Mouse (Mus musculus) left cerebral cortex, postnatal 10 days (tissue): ENCODE measurements around the gene Adcy10. TPM values are rescaled to one million over a fixed set of nuclear protein-coding genes. Genes with fewer than 3 reads are reported as not detected.

ENCODE experiments used
- DNase-seq, 2 experiments: peaks; one replicate each; pipeline ENCODE4 v3.0.0; 2021 to 2022; ENCODE audit warnings: low spot score in 2 of 2, mixed read lengths in 1 of 2; ENCODE audit errors: extremely low spot score in 1 of 2
- intact Hi-C: fragments of 180-260 bp; cut with DNase I; formaldehyde crosslinking; loops from one replicate; pipeline ENCODE4 v1.15.1; 2025
- total RNA-seq, 2 experiments: library from RNA; stranded (reverse); gene quantifications; 2 replicates each; pipeline ENCODE4 v1.2.3; 2021

The Adcy10 gene
- total RNA-seq, 2 experiments from 2014 or later: 0.43 to 0.53 TPM

DNA sequence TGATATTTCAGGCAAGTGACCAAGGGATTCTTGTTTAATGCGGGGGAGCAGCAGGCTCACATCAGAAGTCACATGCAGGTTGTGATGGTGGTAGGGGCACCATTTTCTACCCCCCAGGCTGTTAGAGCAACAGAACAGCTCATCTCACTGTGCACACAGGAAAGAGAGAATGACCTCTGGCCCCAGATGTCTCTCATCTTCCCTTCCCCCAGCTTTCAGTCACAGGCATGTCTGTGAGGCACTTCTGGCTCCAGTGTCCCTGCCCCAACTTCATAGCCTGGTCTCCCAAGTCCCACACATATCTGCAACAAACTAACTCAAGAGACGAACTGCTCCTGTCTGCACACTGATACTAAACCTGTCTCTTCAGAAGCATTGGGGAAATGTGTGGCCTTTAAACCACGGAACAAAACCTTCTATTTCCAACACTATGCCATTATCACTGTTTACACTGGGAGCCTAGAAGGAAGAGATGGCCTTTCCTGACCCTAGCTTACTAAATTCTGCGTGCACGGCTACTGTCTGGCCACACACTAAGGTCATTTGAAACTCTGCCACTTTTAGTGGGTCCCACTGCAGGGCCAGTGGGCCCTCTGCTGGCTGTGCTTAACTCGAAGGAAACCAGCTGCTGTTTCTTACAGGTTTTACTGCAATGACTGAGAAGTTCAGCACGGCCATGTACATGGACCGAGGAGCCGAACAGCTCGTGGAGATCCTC, 18.5 kb downstream of the Adcy10 start:
- DNase-seq: no peak
- intact Hi-C loops: no loop called here

DNA sequence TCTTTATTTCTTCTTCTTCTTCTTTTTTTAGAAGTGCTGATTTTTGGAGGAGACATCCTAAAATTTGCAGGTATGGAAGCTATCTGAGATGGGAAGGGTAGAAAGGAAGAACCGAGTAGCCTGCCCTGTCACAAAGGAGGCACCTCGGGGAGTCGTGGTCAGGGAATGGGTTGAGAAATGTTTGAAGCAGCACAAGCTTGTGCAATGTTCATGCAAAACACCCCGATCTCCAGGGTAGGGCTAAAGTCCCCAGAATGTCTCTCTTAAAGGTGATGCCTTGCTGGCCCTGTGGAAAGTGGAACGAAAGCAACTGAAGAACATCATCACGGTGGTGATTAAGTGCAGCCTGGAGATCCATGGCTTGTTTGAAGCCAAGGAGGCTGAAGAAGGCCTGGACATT, 21.3 kb downstream of the Adcy10 start:
- intact Hi-C loops: no loop called here
- no peak for DNase-seq

DNA sequence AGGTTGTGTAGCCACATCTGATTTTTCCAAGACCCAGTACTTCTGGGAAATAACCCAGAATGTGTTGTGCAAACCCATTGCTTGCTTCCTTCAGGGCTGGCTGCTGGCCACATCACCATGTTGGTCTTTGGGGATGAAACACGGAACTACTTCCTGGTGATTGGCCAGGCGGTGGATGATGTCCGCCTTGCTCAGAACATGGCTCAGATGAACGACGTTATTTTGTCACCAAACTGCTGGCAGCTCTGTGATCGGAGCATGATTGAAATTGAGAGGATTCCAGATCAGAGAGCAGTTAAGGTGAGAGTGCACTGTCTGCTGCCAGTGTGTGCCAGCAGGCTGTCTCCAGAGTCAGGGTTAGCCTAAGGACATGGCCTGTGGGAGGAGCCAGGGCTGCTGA, 25.2 kb downstream of the Adcy10 start:
- intact Hi-C loops: no loop called here

DNA sequence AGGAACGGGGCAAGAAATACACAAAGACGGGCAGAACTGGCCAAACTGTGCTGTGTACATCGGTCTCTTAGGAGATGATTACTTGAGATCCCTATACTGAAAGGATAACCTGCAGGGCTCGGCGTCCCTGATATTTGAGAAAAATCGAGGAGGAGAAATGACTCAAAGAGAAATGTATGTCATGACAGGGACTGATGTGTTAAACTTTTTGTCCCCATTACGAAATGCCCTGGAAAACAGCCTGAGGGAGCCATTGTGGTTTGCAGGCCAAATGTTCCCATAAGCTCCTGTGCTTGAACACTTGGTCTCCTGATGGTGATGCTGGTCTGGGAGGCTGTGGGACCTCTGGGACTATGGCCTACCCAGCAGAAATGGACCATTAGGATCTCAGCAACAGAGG, 35.7 kb downstream of the Adcy10 start:
- DNase-seq: no peak
- intact Hi-C loops: no loop called here

More for the DNA sequence above, 25.2 kb downstream of the Adcy10 start:
- no peak for DNase-seq

DNA sequence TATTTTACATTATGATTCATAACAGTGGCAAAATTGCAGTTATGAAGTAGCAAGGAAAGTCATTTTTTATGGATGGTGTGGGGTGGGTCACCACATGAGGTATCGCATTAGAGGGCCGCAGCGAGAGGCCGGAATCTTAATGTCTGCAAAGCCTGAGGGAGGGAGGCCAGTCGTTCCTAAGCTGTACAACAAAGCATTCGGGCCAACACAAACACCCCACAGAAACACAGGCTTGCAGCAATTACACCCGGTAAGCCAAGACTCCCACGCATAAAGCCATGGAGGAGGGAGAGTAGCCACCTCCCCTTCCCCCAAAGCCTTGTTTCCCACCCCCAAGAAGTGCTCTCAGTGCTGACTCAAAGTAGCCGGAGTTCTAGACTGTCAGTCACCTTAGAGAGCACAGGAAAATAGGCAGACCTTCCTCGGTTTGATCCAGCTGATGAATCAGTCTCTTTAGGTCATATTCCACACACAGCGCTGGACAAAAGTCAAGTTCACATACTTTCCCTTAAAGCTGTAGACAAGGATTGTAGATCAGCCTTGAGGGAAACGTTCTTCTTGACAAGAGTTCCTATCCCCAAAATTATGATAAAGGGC, 51.2 kb downstream of the Adcy10 start:
- intact Hi-C loops: no loop called here
- no peak for DNase-seq

DNA sequence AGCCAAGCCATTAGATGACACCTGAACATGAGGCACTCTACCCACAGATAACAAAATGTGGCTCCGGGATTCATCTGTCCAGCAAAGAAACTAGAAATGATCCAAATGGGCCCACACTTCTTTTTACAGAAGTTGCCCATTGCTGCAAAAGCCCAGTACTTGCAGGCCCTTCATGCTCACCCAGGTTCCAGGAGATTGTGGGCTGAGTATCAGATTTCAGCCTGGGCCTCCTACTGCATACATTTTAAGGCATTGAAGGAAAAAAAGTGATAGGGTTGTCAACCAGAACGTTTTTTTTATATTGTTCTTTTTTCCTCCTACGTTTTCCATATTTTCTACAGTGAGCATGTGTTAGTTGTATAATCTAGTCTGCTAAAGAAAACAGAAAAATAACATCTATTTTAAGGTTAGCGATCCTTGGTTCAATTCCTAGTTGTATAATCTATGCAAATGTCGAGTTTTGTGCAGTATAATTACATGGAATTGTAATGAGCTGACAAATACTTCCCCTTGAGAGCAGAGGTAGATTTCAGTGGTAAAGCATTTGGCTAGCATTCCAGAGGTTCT, 52.3 kb downstream of the Adcy10 start:
- intact Hi-C loops: no loop called here

DNA sequence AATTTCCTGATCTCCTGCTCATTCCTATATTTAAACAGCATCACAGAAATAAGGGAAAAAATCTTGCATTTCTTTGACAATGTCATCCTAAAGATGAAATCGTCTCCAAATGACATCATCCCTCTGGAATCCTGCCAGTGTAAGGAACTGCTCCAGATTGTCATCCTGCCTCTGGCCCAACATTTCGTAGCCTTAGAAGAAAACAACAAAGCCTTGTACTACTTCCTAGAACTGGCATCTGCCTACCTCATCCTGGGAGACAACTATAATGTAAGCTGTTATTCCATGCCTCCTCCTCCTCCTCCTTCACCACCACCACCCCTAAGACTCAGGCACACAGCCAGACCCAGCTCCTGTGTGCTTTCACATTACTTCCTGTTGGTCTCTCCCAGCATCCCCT, 71.7 kb downstream of the Adcy10 start:
- DNase-seq: peak; percentile 35 to 42
- intact Hi-C loops: no loop called here

More for the DNA sequence above, 52.3 kb downstream of the Adcy10 start:
- DNase-seq: no peak

DNA sequence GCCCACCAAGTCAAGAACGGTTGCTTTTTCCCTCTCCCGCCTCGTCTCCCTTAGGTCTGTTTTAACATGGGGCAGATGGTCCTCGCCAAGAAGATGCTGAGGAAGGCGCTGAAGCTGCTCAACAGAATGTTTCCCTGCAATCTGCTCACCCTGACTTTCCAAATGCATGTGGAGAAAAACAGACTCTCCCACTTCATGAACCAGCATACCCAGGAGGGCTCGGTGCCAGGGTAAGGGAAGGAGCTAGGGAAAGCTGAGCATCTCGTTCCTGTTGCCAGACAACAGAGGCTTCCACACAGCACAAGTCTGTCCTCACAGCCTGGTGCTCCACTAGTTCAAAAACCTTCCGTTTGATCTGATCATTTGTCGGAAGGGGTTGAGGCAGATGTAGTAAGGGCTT, 74.1 kb downstream of the Adcy10 start:
- peak; percentile 78 to 86 for DNase-seq
- intact Hi-C loops: no loop called here

DNA sequence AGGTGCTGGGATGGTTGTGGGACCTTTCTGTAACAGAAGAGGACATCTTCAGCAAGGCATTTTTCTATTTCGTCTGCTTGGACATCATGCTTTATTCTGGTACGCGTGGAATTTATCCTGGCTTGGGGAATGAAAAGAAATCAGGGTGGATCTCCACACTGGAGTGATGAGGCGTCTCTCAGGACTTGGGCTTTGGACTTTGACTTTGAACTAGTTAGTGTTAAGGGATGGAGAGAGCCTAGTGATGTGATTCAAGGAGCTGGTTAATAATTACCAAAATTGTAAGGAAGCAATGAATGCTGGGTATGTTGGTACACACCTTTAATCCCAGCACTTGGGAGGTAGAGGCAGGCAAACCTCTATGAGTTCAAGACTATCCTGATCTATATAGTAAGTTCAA, 80.3 kb downstream of the Adcy10 start:
- no peak for DNase-seq
- intact Hi-C loops: no loop called here

DNA sequence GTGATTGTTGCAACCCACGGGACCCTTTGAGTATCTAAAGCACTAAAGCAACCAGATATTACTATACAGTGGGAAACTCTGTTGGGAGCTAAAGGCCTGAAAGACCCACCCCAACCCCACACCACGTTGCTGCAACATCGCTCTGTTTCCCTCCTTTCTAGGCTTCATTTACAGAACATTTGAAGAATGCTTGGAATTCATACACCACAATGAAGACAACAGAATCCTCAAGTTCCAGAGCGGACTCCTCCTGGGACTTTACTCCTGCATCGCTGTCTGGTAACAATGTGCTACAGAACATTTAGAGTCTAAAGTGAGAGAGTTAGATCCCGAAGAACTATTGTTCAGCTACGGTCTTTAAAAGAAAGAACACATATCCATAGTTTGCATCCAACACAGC, 82.5 kb downstream of the Adcy10 start:
- DNase-seq: no peak
- intact Hi-C loops: no loop called here

DNA sequence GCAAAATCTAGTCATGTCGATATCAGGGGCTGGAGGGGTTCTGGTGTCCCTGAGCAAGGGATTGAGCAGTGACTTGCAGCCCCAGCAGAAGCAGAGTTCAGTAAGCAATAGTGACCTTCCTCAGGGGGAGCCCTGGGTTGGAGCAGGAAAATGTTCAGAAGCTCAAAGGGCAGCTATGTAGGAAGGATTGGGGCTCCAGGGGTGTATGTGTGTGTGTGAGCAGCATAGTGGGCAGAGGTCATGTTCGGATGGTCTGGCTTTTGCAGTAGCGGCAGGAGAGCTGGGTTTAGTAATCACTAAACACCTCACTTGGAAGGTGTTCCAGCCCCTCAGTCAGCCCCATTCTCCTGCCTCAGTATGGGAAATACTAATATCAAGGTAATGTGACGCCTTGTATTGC, 91.0 kb downstream of the Adcy10 start:
- intact Hi-C loops: no loop called here
- DNase-seq: no peak

DNA sequence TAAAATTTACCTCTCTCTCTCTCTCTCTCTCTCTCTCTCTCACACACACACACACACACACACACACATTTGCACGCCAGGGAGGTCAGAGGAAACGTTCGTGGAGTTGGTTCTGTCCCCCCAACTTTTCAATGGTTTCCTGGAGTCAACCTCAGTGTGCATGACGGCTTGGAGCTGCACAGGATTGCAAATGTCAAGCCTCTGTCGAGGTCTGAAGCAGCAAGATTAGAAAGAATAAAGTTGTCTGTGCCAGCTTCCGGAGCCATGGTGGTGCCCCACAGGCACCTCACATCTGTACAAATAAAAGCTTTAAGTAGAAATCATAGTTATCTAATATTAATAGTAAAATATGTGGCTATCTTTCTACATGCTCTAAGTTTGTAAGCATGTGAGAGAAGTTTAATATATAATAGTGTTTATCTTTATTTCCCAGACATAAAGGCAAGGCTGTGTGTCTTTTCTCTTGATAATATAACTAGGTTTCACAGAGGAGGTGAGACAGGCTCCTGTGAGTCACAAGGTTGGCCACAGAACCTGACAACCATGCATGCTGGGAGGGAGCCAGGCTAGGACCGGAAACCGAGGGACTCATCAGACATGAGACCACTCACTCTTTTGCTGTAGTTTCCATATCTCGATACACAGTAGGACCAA, 91.6 kb downstream of the Adcy10 start:
- intact Hi-C loops: no loop called here
- no peak for DNase-seq

DNA sequence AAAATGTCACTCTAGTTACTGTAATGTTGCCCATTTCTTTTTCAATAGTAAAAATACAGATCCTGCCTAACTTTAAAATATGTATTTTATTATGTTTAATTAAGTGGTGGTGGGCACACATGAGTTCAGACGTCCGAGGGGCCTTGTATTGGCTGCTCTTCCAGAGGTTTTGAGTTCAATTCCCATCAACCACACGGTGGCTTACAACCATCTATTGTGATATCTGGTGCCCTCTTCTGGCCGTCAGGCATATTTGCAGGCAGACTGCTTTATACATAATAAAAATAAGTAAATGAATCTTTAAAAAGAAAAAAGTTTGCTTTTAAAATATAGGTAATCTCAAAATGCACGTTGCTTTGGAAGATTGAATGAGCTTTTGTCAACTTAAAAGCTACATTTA, 94.3 kb downstream of the Adcy10 start:
- DNase-seq: no peak
- intact Hi-C loops: no loop called here

DNA sequence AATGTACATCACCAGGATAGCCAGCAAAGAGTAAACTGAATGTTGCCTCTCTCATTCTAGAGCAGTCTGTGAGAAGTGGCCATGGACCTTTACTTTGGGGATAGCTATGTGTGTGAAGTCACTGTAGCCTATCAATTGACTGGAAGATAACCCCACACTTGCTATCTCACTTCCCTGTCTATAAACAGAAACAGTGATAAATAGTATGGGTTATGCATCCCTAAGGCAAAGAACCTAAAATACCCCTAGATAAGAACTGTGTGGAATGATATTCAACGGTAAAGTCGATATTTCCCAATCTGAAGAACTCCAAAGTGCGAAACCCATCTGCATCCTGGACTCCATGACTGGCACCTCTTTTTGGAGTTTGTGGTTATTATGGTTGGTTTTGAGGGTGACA, 96.3 kb downstream of the Adcy10 start:
- DNase-seq: no peak
- intact Hi-C loops: loop anchor here (5.0 kb wide), 1 partner anchor 76 kb away; no protein-coding TSS in a partner anchor

DNA sequence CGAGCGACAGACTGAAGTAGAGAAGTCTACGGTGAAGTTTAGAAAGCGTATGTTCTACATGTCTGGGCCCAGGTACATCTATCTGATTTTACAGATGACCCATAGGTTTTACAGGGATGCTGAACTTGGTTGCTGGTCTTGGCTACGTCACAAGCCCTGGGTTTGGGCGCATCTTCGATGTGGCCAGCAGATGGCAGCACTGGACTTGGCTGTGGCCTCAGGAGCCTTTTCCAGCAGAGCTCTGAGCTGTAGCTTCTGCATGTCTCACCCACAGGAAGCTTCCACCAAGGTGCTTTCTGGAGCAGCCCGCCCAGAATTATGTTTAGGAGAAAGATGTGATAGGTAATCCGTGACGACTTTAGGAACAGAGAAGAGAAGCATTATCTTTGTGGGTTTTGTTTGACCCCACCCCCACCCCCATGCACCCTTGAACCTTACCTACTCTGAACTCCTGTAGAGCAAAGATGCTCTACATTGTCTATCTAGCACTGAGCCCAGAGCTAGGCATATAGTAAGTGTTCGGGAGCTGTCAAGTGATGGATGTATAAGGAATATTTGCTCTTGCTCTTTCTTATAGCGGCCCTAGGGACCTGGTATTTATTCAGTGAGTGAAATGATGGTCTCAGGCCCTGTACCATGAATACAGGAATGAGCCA, 98.7 kb downstream of the Adcy10 start:
- DNase-seq: peak; percentile 78 to 91
- intact Hi-C loops: loop anchor here (2.0 to 5.0 kb wide), 2 partner anchors 74 to 151 kb away; no protein-coding TSS in a partner anchor

DNA sequence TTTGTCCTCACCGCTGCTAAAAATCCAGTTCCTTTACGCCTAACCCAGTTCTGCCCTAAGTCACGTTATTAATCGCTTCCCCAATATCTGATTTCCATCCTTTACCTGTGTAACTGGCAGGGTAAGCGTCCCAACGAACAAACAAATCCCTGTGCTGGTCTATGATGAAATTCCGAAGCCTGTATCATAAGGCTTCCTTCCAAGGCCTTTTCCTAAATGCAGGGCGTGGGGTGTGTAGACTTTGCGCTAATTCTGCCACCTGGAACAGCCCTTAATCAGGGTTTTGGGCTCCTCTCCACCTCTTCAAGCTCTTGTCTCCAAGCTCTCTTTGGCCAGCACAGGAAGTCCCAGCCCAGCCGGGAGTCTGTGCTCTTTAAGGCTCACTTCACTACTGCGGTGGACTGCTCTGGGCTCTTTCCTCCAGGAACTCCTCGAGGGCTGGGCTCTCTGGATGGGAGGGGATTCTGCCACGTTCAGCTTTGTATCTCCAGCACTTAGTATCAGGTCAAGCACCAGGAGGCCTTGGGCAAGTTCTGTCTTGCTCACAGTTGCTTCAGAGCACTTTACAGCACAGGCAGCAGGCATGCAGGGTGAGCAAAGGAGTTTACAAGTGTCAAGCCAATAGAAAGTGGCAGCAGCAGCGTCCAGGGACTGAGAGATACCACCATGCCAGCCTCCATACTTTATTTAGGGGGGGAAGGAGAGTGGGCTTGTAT, 100.6 kb downstream of the Adcy10 start:
- DNase-seq: peak in 1 of 2 experiments; percentile 53
- intact Hi-C loops: loop anchor here (2.0 to 5.0 kb wide), 2 partner anchors 57 to 149 kb away; no protein-coding TSS in a partner anchor

DNA sequence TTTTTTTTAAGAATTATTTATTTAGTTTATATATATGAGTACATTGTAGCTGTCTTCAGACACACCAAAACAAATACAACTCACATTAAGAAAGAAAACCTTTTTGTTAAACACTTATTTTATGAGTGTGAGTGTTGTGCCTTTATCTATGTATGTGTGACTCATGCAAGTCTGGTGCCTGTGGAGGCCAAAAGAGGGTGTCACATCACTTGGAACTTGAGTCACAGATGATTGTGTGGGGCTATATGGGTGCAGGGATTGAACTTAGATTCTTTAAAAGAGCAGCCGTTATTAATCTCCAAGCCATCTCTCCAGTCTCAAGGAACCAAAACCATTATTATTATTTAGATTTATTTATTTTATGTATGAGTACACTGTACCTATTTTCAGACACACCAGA, 101.4 kb downstream of the Adcy10 start:
- intact Hi-C loops: loop anchor here (5.0 kb wide), 1 partner anchor 56 kb away; no protein-coding TSS in a partner anchor
- DNase-seq: no peak

DNA sequence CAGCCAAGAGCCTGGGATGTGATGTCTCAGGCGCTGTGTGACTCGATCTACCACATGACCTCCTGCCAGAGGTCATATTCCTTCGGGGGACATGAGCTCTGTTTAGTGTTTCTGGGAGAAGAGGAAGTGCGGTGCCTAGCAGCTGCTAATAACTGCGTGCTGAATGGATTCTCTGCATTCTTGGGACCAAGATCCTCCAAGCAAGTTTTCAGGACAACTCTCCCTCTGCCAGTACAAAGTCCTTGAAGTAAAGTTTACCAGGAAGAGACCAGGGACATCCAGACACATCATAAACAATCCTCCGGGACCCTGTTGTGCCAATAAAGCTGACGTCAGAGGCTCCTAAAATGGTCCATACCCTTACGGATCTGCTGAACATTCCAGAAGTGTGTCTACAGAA, 102.9 kb downstream of the Adcy10 start:
- intact Hi-C loops: loop anchor here (5.0 kb wide), 1 partner anchor 54 kb away; no protein-coding TSS in a partner anchor
- no peak for DNase-seq
